Mouse (Mus musculus): ENCODE measurements around the gene Pak1ip1.

DNA sequence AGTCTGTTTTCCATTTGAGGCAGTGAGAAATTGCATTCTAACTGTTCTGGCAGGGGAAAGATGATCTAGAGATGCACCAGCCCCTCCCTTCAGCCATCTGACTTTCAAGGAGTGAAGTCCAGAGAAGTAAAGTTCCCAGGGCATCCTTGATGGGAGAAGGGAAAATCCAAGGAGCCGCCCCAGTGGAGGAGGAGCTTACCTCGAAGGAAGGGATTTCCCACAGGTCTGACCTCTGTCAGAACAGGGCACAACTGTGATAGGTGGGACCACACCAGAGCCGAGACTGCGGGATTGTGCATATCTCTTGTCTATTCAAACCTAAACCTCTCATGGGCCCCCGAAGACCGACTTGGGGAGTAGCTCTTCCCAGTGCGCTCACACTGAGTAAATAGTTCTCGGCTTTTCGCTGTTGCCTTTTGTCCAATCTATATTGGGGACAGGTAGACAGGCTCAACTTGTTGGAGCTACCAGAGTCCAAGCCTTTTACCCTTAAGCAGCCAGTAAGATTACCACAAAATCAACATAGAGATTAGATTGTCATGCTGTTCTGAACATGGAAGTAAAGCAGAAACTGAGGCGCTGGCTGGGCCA is 49.3 kb upstream of the Pak1ip1 start:
- TF ChIP-seq TAL1 (IDR thresholded peaks at IDR 0.05; ENCODE audit: low read length) (no peak), GATA1 (IDR thresholded peaks at IDR 0.05; ENCODE audit: low read length) (no peak)

Data from erythroblast, embryonic 14.5 days (primary cell).